Mouse (Mus musculus): ENCODE measurements at regions not wholly inside any gene's neighbourhood (a gene's known extent, or its start where the extent isn't known, plus 50 kb on each side); places are given as distances from the start of the nearest gene placed in this dataset.

GRCm38 (mm10) chr1:90374517-90374916 is 170.7 kb downstream of the Ackr3 start:
- Histone ChIP-seq H3K4me1 (ENCODE audit: control insufficient read depth, insufficient read depth, insufficient read length) (no peaks in the 10 kb centered on the region), H3K36me3 (ENCODE audit: control insufficient read depth, insufficient read depth, low read length) (no peaks in the 10 kb centered on the region), H3K4me3 (ENCODE audit: extremely low read depth, insufficient read depth, insufficient read length) (no peak overlapping the region), H3K27ac (ENCODE audit: insufficient read depth, low read length) (no peak overlapping the region), H3K27me3 (ENCODE audit: control insufficient read depth, insufficient read depth, low read length) (no peaks in the 10 kb centered on the region)
- TF ChIP-seq POLR2A (IDR thresholded peaks at IDR 0.05; ENCODE audit: low read depth, low read length) (no peak), CTCF (IDR thresholded peaks at IDR 0.05; ENCODE audit: extremely low read depth, insufficient read depth, insufficient read length, insufficient replicate concordance) (no peak)
- no peak for DNase-seq (ENCODE audit: low read depth in 1 of 2, low spot score in 2 of 2)
- 90% methylated on average over 12 of the region's 12 CpGs for WGBS

GRCm38 (mm10) chr1:90380034-90380705 is 176.4 kb downstream of the Ackr3 start:
- no peaks in the 10 kb centered on the region for H3K36me3 ChIP-seq (ENCODE audit: control insufficient read depth, insufficient read depth, low read length)
- no peak overlapping the region for H3K4me3 ChIP-seq (ENCODE audit: extremely low read depth, insufficient read depth, insufficient read length)
- no peak for DNase-seq (ENCODE audit: low read depth in 1 of 2, low spot score in 2 of 2)
- WGBS, result 91% methylated on average over 9 of the region's 9 CpGs
- no peaks in the 10 kb centered on the region for H3K27me3 ChIP-seq (ENCODE audit: control insufficient read depth, insufficient read depth, low read length)
- TF ChIP-seq POLR2A (IDR thresholded peaks at IDR 0.05; ENCODE audit: low read depth, low read length) (no peak), CTCF (IDR thresholded peaks at IDR 0.05; ENCODE audit: extremely low read depth, insufficient read depth, insufficient read length, insufficient replicate concordance) (no peak)
- no peaks in the 10 kb centered on the region for H3K4me1 ChIP-seq (ENCODE audit: control insufficient read depth, insufficient read depth, insufficient read length)
- H3K27ac ChIP-seq (ENCODE audit: insufficient read depth, low read length), result no peak overlapping the region

GRCm38 (mm10) chr1:90382941-90383470 is 179.2 kb downstream of the Ackr3 start:
- 87% methylated on average over 11 of the region's 11 CpGs for WGBS
- Histone ChIP-seq H3K4me1 (ENCODE audit: control insufficient read depth, insufficient read depth, insufficient read length) (no peaks in the 10 kb centered on the region), H3K27me3 (ENCODE audit: control insufficient read depth, insufficient read depth, low read length) (no peaks in the 10 kb centered on the region), H3K27ac (ENCODE audit: insufficient read depth, low read length) (no peak overlapping the region), H3K36me3 (ENCODE audit: control insufficient read depth, insufficient read depth, low read length) (no peaks in the 10 kb centered on the region), H3K4me3 (ENCODE audit: extremely low read depth, insufficient read depth, insufficient read length) (no peak overlapping the region)
- TF ChIP-seq CTCF (IDR thresholded peaks at IDR 0.05; ENCODE audit: extremely low read depth, insufficient read depth, insufficient read length, insufficient replicate concordance) (no peak), POLR2A (IDR thresholded peaks at IDR 0.05; ENCODE audit: low read depth, low read length) (no peak)
- DNase-seq (ENCODE audit: low read depth in 1 of 2, low spot score in 2 of 2), result no peak

GRCm38 (mm10) chr1:90385024-90385423 is 181.2 kb downstream of the Ackr3 start:
- Histone ChIP-seq H3K27ac (ENCODE audit: insufficient read depth, low read length) (no peak overlapping the region), H3K4me1 (ENCODE audit: control insufficient read depth, insufficient read depth, insufficient read length) (no peaks in the 10 kb centered on the region), H3K36me3 (ENCODE audit: control insufficient read depth, insufficient read depth, low read length) (no peaks in the 10 kb centered on the region), H3K27me3 (ENCODE audit: control insufficient read depth, insufficient read depth, low read length) (no peaks in the 10 kb centered on the region), H3K4me3 (ENCODE audit: extremely low read depth, insufficient read depth, insufficient read length) (no peak overlapping the region)
- TF ChIP-seq POLR2A (IDR thresholded peaks at IDR 0.05; ENCODE audit: low read depth, low read length) (no peak), CTCF (IDR thresholded peaks at IDR 0.05; ENCODE audit: extremely low read depth, insufficient read depth, insufficient read length, insufficient replicate concordance) (no peak)
- WGBS, result 14% methylated on average over 4 of the region's 4 CpGs
- no peak for DNase-seq (ENCODE audit: low read depth in 1 of 2, low spot score in 2 of 2)

- TF ChIP-seq CTCF (IDR thresholded peaks at IDR 0.05; ENCODE audit: extremely low read depth, insufficient read depth, insufficient read length, insufficient replicate concordance) (no peak), POLR2A (IDR thresholded peaks at IDR 0.05; ENCODE audit: low read depth, low read length) (no peak)
- Histone ChIP-seq H3K4me3 (ENCODE audit: extremely low read depth, insufficient read depth, insufficient read length) (no peak overlapping the region), H3K27me3 (ENCODE audit: control insufficient read depth, insufficient read depth, low read length) (no peaks in the 10 kb centered on the region), H3K27ac (ENCODE audit: insufficient read depth, low read length) (no peak overlapping the region), H3K36me3 (ENCODE audit: control insufficient read depth, insufficient read depth, low read length) (no peaks in the 10 kb centered on the region), H3K4me1 (ENCODE audit: control insufficient read depth, insufficient read depth, insufficient read length) (no peaks in the 10 kb centered on the region)
- WGBS, result 90% methylated on average over 7 of the region's 7 CpGs
- DNase-seq (ENCODE audit: low read depth in 1 of 2, low spot score in 2 of 2), result no peak
These were observed 183.0 kb downstream of the Ackr3 start for GRCm38 (mm10) chr1:90386792-90387191.

- Histone ChIP-seq H3K4me1 (ENCODE audit: control insufficient read depth, insufficient read depth, insufficient read length) (no peaks in the 10 kb centered on the region), H3K27ac (ENCODE audit: insufficient read depth, low read length) (no peak overlapping the region), H3K27me3 (ENCODE audit: control insufficient read depth, insufficient read depth, low read length) (no peaks in the 10 kb centered on the region), H3K4me3 (ENCODE audit: extremely low read depth, insufficient read depth, insufficient read length) (no peak overlapping the region), H3K36me3 (ENCODE audit: control insufficient read depth, insufficient read depth, low read length) (no peaks in the 10 kb centered on the region)
- DNase-seq (ENCODE audit: low read depth in 1 of 2, low spot score in 2 of 2), result no peak
- WGBS, result 90% methylated on average over 7 of the region's 7 CpGs
- no peak for TF ChIP-seq CTCF (IDR thresholded peaks at IDR 0.05; ENCODE audit: extremely low read depth, insufficient read depth, insufficient read length, insufficient replicate concordance)
These were observed 186.6 kb downstream of the Ackr3 start for GRCm38 (mm10) chr1:90390422-90390821.

- Histone ChIP-seq H3K27me3 (ENCODE audit: control insufficient read depth, insufficient read depth, low read length) (no peaks in the 10 kb centered on the region), H3K27ac (ENCODE audit: insufficient read depth, low read length) (no peak overlapping the region), H3K4me3 (ENCODE audit: extremely low read depth, insufficient read depth, insufficient read length) (no peak overlapping the region), H3K4me1 (ENCODE audit: control insufficient read depth, insufficient read depth, insufficient read length) (no peaks in the 10 kb centered on the region), H3K36me3 (ENCODE audit: control insufficient read depth, insufficient read depth, low read length) (no peaks in the 10 kb centered on the region)
- 76% methylated on average over 5 of the region's 5 CpGs for WGBS
- DNase-seq (ENCODE audit: low read depth in 1 of 2, low spot score in 2 of 2), result no peak
- TF ChIP-seq CTCF (IDR thresholded peaks at IDR 0.05; ENCODE audit: extremely low read depth, insufficient read depth, insufficient read length, insufficient replicate concordance) (no peak), POLR2A (IDR thresholded peaks at IDR 0.05; ENCODE audit: low read depth, low read length) (no peak)
These were observed 190.1 kb downstream of the Ackr3 start for GRCm38 (mm10) chr1:90393861-90394260.
